Mouse (Mus musculus) heart, postnatal 4 days (tissue): ENCODE results near the gene Sec1. TPM values are rescaled to one million over a fixed set of nuclear protein-coding genes. Genes with fewer than 3 reads are reported as not detected.
"Not testable (repeated sequence)": the region's sequence is repeated elsewhere in the genome, so short reads cannot be mapped to it uniquely, and the experiment has no call there.

Experiments
- DNase-seq: peaks from one replicate; pipeline ENCODE4 v3.0.0; 2021
- total RNA-seq, 2 experiments: library from RNA; stranded (reverse); gene quantifications; 2 replicates each; pipeline ENCODE4 v1.2.3; 2021

Gene Sec1
- total RNA-seq, 2 experiments from 2014 or later, result 0.14 to 0.18 TPM

DNA sequence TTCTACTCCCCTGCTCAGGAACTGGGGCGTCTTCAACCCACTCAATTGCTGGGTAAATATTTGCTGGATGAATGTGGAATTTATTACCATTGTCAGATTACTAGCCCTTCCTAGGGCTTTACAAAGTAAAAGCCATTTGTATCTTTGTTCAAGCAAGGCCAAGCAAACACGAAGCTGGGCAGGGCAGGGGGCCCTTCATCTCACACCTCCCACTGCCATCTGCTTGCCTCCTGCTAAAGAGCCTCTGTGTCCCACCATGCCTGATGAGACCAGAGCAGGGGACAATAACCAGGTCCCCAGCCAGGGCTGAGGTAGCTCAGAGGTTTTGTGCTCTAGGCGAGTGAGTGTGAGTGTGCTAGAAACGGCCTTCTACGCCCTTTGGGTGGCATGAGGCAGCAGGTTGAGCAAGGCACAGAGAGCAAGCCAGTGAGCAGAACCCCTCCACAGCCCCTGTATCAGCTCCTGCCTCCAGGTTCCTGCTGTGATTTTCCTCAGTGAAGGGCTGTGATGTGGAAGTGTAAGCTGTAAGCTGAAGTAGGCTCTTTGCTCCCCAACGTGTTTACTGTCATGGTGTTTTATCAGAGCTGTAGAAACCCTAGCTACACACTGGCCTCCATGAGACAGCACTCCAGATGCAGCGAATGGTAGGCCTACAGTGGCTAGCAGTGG, 16.4 kb downstream of the Sec1 start:
- DNase-seq, result no peak

GRCm38 (mm10) chr7:45668921-45669320, 25.3 kb downstream of the Sec1 start:
- DNase-seq, result no peak

DNA sequence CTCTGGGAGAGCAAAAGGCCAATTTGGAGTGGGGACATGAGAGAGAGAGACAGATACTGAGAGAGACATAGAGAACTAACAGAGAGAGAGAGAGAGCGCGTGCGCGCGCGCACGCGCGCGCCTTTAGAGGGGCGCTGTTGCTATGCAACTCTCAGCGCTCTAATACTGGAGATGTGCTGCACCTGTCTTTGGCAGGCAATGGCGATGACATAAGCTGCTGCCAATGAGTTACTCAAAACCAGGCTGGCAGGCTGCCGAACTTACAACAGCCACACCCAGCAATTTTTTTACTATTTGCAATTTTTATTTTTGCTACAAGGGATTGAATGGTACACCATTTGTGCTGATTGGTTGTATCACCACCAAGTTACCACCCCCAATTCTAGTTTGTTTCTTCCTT, 26.4 kb downstream of the Sec1 start:
- DNase-seq, result no peak

DNA sequence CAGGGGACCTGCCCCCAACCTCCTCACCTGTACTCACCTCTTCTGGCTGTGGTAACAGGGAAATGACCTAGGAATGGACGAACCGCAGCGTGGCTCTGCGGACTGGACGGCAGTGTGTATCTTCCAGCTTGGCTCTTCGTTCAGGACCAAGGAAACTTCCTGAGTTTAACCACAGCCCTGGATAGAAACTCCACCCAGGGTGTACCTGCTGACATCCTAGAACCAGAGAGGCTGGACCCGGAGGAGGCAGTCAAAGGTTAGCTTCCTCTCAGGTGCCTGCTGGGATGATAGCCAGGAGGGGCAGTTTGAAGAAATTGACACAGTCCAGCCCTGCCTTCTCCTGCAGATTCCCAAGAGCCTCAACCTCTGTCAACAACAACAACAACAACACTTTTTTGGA, 28.0 kb downstream of the Sec1 start, which contains the start of gene Fut2:
Gene Fut2, minus strand, starts transcription at position 234 of the 400 bp plus-strand sequence.
- DNase-seq, result no peak

DNA sequence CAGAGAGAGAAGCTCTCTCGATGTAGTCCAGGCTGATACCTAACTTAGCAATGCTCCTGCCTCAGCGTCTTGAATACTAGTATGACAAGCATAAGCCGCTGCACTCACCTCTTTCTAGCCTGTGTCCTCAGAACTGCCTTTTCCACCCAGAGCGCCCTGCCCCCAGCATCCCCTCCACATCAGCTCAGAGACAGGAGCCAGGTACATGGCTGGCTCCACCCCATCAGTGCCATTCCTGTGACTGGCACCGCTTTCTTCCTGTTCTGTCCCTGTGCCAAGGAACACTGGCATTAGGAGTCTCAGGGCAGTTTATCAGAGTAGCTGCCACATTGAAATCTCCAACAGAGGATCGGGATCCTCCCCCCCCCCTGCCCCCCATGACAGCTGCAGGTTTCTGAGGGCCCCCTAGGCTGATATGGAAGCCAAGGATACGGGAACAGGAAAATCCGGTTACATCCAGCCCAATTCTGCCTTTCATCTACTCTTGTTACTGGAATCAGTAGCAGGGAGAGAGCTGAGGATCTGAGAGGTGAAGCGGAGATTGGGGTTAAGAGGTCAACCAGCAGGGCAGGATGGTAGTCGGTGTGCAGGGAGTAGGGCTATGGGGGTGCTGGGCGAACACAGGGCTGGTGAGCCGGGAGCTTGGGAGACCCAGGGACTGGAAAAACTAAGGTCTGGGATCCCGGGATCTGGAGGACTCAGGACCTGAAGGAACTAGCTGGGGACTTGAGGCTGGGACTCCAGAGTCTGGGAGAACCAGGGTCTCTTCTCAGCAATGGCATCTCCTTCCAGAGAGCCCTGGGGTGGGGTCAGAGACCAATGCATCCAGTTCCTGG, 28.7 kb downstream of the Sec1 start:
- no peak for DNase-seq

GRCm38 (mm10) chr7:45661702-45662101, 32.5 kb downstream of the Sec1 start:
- DNase-seq, result not testable (repeated sequence)

- DNase-seq, result no peak
These were observed 33.3 kb downstream of the Sec1 start for GRCm38 (mm10) chr7:45660746-45661478.

DNA sequence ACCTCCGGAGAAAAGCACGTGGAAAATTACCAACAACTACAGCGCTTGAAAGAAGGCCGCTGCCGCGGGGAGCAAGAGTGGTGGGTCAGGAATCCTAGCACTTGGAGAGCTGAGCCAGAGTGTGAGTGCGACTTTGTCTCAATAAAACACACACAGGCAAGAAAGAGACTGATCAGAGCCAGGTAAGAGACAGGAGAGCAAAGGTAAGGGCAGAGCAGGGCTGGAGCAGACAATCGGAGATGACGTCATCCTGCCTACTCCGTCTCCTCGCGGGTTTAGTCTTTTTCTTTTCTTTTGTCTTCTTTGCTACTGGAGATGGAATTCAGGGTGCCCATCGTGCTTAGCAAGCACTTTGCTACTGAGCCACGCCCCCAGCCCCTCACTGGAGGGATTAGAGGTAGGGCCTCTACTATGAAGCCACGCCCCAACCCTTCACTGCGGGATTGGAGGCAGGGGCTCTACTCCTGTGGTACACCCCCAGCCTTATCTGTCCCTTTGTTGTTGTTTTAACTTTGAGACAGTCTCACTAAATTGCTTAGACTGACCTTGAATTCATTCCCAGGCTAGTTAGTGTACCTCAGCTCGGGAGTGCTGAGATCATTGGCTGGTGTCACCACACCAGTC, 39.7 kb downstream of the Sec1 start:
- DNase-seq, result no peak

- DNase-seq, result not testable (repeated sequence)
These were observed 43.7 kb downstream of the Sec1 start for GRCm38 (mm10) chr7:45650484-45650883.

- DNase-seq, result peak; percentile 66
These were observed 44.9 kb downstream of the Sec1 start for GRCm38 (mm10) chr7:45649351-45649750.

DNA sequence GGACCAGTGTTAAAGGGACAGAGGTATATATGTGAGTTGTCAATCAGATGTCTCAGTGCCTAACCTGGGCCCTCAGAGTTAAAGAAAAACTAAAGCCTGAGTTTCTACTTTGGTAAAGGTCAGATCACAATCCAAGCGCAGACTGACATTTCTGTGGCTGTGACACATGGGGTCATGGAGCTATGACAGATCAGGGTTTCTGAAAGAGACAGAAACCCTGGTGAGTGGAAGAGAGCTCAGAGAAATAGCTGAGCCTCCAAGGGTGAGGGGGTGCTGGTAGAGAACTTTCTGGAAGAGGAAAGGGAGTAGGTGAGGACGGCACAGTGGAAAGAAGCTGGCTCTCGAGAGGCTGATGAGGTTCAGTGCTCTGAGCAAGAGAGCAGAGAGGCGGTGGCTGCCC, 47.5 kb downstream of the Sec1 start:
- DNase-seq, result no peak

DNA sequence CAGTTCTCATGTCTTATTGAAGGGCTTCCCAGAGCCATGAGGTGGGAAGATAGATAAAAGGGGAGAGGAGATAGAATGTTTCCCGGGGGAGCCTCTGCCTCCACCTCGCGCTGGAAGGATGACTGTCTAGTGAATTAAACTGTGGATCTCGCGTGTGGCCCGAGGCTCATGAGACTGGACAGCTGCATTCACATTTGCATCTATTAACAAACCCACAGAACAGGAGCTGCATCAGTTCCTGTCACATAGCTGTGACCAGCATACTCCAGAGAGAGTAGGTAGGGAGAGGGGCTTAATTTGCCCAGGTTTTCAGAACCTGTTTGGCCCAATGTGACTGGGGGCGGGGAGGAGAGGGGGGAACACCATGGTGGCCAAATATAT, 48.6 kb downstream of the Sec1 start:
- DNase-seq, result no peak

GRCm38 (mm10) chr7:45644872-45645590, 49.2 kb downstream of the Sec1 start:
- no peak for DNase-seq

DNA sequence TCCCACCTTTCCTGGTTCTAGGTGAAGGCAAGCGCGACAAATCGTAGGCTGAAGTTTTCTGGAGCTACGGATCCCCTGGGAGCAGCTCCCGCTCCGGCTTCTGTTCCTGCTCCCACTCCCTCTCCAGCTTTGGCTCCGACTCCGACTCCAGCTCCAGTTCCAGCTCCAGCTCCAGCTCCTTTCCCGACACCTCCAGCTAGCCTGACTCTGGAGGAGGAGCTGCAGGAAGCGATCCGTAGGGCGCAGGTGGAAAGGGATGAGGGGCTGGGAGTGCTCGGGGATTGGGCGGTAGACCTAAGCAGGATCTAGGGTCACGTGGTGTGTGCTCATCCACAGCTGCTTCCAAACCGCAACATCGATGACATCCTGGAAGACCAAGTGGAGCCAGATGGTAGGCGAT, 50.0 kb downstream of the Sec1 start:
- peak; percentile 61 for DNase-seq

- DNase-seq, result peak; percentile 94
These were observed 50.6 kb downstream of the Sec1 start for GRCm38 (mm10) chr7:45643441-45644178.

GRCm38 (mm10) chr7:45642503-45643255, 51.5 kb downstream of the Sec1 start:
- DNase-seq, result no peak

GRCm38 (mm10) chr7:45642083-45642482, 52.1 kb downstream of the Sec1 start:
- DNase-seq, result no peak

GRCm38 (mm10) chr7:45641391-45642040, 52.7 kb downstream of the Sec1 start:
- DNase-seq, result peak; percentile 69

- peak; percentile 39 for DNase-seq
These were observed 53.8 kb downstream of the Sec1 start for GRCm38 (mm10) chr7:45640191-45640957.
